Mouse (Mus musculus) neural tube, embryonic 10.5 days (tissue): Measurements from ENCODE around the gene Tmem247.

Source experiments
- DNase-seq: peaks from one replicate; pipeline ENCODE4 v3.0.0-alpha.2; 2017; ENCODE audit warnings: low spot score; ENCODE audit errors: extremely low spot score

Gene Tmem247

GRCm38 (mm10) chr17:86917048-86917447, at the start of gene Tmem247:
Gene Tmem247, plus strand, starts transcription at chr17:86917348.
- no peak for DNase-seq

DNA sequence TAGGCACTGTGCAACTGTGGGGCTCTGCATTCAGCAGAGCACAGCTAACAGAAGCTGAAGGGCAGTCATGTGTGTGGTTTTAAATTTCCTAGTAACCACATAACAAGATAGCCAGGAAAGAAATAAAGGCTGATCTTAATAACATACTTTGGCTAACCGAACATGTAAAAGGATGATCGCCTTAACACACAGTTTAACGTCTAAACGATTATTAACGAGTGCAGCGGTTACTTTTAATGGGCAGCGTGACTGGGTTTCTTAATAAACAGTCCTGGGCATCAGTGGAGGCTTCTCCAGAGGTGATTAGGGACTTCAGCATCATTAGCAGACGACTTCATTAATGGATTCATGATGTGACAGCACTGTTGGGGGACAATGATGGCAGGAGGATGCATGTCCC, 46.6 kb upstream of the Tmem247 start:
- no peak for DNase-seq

- no peak for DNase-seq
Measured at GRCm38 (mm10) chr17:86872643-86873042, 44.5 kb upstream of the Tmem247 start.

DNA sequence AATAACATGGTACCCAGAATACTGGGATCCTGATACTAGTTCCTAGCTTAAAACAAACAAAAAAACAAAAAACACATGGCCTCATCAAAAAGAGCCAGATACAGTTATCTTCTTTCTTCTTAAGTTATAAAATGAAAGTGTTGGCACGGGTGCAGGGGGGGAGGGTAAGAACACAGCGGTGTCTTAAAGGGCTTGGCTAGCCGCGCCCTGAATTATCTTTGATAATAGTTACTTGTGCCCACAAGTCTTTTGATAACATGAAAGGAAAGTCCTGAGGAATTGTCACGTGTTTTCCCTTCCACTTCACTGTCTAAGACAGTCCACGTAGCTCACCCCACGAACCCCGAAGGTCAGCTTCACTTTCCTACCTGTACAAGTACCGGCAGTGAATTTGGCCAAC, 40.2 kb upstream of the Tmem247 start:
- DNase-seq = no peak

- no peak for DNase-seq
Measured at GRCm38 (mm10) chr17:86877747-86878146, 39.4 kb upstream of the Tmem247 start.

DNA sequence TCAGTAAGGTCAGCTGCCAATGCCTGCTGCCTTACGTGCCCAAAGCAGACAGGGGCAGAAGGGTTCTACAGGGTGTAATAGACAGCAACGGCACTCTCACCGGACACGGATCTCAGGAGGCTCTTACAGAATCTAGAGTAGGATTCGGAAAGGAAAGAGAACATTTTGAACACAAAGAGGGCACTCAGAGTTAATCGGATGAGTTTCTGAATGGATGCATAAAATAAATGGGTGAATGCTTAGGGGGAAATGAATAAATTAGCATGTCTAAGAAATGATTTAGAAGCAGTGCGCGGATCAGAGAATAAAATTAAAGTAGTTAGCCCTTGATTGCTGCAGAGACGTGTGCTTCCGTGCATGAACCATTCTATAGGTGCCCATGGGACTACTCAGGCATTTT, 37.1 kb upstream of the Tmem247 start:
- no peak for DNase-seq

GRCm38 (mm10) chr17:86880461-86881044, 36.6 kb upstream of the Tmem247 start:
- no peak for DNase-seq

GRCm38 (mm10) chr17:86895191-86895590, 22.0 kb upstream of the Tmem247 start:
- DNase-seq = no peak

- no peak for DNase-seq
Measured at GRCm38 (mm10) chr17:86897486-86898165, 19.5 kb upstream of the Tmem247 start.

GRCm38 (mm10) chr17:86899821-86900220, 17.3 kb upstream of the Tmem247 start:
- no peak for DNase-seq

GRCm38 (mm10) chr17:86900564-86900963, 16.6 kb upstream of the Tmem247 start:
- DNase-seq = no peak

DNA sequence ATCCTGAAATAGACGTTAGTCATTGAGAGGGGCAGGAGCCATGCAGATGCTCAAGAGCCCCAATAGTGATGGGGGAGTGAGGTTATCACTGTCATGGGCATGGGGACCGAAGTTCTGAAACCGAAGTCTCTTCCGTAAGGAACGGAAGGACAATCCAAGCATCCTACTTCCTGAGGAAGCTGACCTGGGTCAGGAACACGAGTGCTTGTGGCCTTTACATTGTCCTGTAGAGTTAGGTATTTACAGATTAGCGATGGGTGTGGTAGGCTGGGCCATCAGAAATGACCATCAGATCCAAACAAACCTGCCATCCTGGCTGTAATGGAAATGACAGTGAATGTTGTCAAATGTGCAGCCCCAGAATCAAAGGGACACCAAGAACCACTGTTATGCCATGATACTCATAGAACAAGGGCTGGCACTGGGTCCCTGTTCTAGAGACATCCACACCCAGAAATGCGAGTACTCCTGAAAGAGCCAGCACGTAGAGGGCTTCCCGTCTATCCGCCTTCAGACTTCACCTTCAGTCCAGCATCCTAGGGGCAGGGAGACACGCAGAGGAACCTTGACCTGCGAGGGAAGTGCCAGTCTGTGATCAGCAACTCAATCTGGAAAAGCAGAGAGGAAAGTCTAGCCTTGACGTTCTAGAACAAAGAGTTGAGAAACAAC, 14.6 kb upstream of the Tmem247 start:
- no peak for DNase-seq

DNA sequence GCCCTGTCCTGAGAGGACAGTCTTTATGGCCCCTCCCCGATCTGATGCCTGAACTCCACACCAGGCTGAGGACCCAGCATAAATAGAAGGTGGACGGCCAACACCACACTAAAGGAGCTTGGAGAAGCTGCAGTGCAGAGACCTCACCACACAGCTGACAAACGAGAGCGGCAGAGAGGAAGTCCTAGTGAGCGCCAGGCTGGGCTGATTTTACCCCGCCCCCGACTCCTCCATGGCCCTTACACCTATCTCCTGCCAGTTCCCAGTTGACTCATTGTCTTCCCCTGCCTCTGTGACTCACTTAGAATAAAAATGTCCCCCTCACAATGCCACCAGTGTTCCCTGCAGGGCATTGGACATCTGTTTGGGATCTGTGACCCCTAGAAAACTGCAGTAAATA, 13.6 kb upstream of the Tmem247 start:
- no peak for DNase-seq

DNA sequence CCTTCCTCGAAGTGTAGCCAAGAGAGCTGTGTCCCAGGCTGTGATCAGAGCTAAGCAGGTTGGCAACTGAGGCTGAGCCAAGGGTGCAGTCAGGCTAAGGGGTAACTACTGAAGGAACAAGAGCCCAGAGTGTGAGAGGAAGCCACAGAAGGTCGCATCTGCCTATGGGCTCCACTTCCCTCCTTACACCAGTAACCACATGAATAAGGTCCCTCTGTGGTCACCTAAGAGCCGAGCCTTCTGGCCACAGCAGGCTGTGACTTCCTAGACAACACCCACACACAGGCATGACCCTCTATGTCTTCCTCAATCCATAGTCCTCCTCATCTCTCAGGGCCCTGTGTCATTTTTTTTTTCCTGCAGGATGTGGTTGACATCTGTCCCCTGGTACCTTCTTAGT, 12.9 kb upstream of the Tmem247 start:
- no peak for DNase-seq

DNA sequence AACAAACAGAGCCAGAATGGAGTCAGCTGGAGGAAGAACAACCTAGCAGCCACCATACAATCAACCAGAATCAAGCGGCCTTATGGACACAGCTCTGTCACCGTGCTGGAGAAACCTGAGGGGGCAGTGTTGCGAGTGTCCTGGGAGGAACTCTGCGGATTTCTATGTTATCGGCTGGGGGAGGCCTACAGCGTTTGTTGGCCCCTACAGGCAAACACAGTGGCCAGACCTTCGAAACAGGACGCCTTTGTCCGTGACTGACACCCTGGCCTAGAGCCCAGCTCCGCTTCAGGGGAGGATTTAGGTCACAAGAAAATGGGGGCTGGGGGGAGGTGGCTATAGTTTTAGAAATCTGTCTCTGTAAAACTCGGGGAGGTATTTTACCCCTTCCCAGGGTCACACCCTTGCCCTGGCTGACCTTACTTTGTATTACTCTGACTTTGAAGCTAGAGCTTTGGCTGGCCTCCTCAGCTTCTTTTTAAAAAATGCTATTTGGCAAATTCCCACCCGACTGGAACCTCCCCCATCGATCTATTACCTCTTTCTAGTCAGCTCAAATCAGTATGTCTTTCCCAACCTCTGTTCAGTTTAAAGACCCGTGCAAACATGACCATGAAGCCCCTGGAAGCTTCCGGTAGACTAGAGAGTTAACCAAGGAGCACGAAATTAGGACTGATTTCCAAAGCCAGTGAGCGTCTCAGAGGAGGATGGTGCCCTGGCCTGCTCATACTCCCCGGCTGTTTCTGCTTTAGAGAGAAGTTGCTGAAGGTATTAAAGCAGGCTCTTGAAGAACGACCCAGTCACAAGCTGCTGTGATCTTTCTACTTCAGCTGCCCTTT, 11.6 kb upstream of the Tmem247 start:
- peak; percentile 46 for DNase-seq

GRCm38 (mm10) chr17:86906136-86906461, 11.0 kb upstream of the Tmem247 start:
- peak; percentile 85 for DNase-seq

DNA sequence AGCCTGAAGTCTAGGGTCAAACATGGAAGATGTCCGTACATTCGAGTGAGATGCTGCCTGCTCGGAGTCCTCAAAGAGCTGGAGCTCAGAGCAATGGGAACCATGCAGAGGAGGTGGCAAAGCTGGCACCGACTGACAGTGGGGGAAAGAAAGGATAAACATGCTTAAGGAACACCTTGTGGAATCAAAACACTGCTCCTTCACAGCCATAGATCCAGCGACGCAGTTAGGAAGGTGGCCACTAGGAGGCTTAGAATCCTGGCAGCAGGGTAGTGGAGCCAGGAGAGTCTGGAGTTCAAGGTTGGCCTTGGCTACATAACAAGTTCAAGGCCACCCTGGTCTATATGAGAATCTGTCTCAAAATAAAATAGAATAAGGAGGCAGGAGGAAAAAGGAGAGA, 10.5 kb upstream of the Tmem247 start:
- DNase-seq = no peak

DNA sequence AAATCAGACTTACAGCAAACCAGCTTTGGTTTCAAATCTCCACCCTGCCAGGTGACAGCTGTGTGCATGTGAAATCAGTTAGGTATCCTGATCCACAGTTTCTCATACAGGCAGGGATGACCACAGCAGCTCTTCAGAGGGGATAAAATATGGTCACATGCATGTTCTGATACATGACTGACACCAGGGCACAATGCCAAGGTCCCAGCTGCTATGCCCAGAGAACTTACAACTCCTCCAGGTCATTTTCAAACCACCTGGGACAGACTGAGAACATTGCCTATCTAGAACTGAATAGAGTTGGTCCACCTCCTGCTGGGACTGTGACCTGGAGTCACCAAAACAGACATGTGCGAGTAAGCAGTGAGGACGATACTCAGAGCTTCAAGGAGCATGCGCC, 10.1 kb upstream of the Tmem247 start:
- no peak for DNase-seq

GRCm38 (mm10) chr17:86908316-86908715, 8.8 kb upstream of the Tmem247 start:
- no peak for DNase-seq

DNA sequence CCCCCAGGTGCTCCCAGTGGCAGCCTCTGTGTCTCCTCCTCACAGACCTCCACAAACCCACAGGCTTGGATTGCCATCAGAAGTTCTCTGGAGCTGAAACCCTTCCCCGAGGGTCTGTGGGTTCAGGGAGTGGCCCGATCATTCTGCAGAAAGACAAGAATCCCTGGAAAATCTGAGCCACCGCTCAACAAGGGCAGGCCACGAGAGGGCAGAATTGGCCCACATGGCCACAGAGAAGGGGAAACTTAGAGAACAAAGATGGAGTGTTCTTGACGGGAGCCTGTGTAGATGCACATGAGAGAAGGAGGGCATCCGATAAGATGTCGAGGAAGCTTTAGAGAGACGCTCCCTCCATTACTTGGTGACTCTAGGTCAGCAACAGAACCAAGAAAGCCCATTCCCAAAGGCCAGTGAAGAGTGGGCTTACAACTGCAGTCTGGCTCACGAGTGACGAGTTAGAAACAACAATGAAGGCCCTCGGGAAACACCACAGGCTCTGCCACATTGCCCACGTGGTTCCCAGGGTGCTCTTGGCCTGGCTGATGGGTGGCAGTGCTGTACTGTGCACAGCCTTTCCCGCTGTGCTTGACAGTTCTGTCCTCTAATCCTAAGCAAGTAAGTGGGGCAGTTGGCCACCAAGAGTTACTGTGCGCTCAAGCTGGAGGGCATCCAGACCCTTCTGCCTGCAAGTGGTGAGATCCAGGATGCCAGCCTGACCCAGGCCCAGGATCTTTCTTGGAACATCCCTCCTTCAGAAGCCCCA, 7.2 kb upstream of the Tmem247 start:
- DNase-seq = peak; percentile 37

DNA sequence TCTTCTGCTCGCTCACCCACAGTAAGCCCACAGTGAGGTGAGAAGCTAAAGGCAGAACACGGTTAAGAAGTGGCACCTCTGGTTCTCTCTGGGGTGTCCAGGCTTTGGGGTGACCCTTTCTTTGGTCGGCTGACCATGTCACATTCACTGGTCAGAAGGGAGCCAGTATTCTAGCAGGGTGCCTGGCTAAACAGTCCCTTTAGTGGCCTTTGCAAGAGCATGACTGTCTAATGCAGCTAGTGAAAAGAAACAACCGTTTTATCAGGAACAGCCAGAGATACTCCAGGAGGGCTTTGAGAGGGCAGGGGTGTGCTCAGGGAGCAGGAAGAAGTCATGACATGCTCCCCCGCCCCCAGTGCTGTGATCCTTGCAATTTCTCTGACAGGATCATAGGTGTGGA, 5.9 kb upstream of the Tmem247 start:
- DNase-seq = no peak
